In the genomic region with DNA sequence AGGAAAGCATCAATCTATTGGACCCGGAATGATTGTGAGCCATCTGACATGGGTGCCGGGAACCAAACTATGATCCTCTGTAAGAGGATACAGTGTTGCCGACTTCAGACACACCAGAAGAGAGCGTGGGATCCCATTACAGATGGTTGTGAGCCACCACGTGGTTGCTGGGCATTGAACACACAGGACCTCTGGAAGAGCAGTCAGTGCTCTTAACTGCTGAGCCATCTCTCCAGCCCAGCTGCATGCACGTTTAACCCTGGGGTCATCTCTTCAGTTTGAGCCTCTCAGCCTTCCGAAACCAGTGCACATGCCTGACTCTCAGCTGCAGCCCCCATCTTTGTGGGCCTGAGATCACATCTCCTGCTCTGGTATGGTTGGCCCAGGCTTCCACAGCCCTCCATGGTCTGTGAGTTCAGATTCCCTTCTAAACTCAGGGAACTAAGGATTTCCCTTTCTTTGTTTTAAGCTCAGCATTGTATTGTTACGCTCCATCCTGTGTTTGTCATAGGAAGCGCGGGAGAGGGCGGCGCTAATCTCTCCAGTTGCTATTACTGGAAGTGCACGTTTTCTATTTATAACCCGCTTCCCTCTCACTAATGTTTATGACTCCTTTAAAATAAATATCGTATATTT, we compare ENCODE assay signal across 9 mouse cellular contexts.
DNase-seq lines count a peak whose midpoint lies in the region; ATAC-seq lines count a peak whose summit lies in the region.
"Had no signal": no experiment of that assay in that cellular context is flagged by ENCODE, and none has a peak within 500 bp of the region (broad histone marks: within the 10 kb centered on the region; RNA-seq: fewer than 3 reads in every experiment).

No protein-coding gene starts in this region.

- H3K4me3 ChIP-seq in hindbrain, embryonic 13.5 days, result no peak overlapping the region

- 83% methylated on average over 15 of the region's 15 CpGs for WGBS in hindbrain, embryonic 13.5 days

- ATAC-seq in hindbrain, embryonic 13.5 days (ENCODE audit: low FRiP score), result no peak

- peaks cover 9% of the 10 kb centered on the region; the same call in 1 of the 2 replicates for H3K36me3 ChIP-seq in hindbrain, embryonic 13.5 days

- no peaks in the 10 kb centered on the region for H3K9me3 ChIP-seq in hindbrain, embryonic 13.5 days

- no peak overlapping the region for H3K9ac ChIP-seq in hindbrain, embryonic 13.5 days

- H3K4me1 ChIP-seq in hindbrain, embryonic 13.5 days (replicated peaks), result peaks cover 29% of the 10 kb centered on the region

- peak; percentile 15 for DNase-seq in adrenal gland, postnatal 14 days
- DNase-seq in adrenal gland, postnatal 25 days, result no peak
- DNase-seq in heart, adult 18-20 months, result peak; percentile 78 to 84
- peak; percentile 46 for DNase-seq in kidney, adult 11 months
- DNase-seq in lung, postnatal 10 days, result peak; percentile 68
- no peak for DNase-seq in embryo, embryonic 10.5 days (ENCODE audit: low spot score)
- no peak for DNase-seq in layer of hippocampus, adult 9-10 months (ENCODE audit: low spot score)

- H3K4me2 ChIP-seq in hindbrain, embryonic 13.5 days, result no peak overlapping the region
- H3K4me2 ChIP-seq: midbrain, embryonic 11.5 days had no signal

- H3K27me3 ChIP-seq in hindbrain, embryonic 13.5 days, result no peaks in the 10 kb centered on the region

- no peak overlapping the region for H3K27ac ChIP-seq in hindbrain, embryonic 13.5 days

Comparison
In these comparisons a context has a peak if more than half of its experiments do, and no peak if none do; other contexts are left out.
1. DNase-seq: peak in adrenal gland, postnatal 14 days (single experiment), heart, adult 18-20 months (2 of 2), kidney, adult 11 months (single experiment) and lung, postnatal 10 days (single experiment); none in adrenal gland, postnatal 25 days (single experiment), embryo, embryonic 10.5 days (single experiment) and layer of hippocampus, adult 9-10 months (single experiment).